Mouse (Mus musculus): ENCODE data around the gene Mrps12. TPM values are rescaled to one million over a fixed set of nuclear protein-coding genes. Genes with fewer than 3 reads are reported as not detected.
A peak's percentile ranks its signal among the peaks of the same experiment; 100 is the strongest.

Mrps12 gene
- polyA plus RNA-seq, 1 experiment: 113 TPM

- TF ChIP-seq CTCF (IDR thresholded peaks at IDR 0.05; ENCODE audit: borderline replicate concordance, insufficient read depth, low read depth, low read length) (no peak), POLR2A (IDR thresholded peaks at IDR 0.05; ENCODE audit: borderline replicate concordance, insufficient read depth, low read length) (no peak)
- no peak for DNase-seq
- 4% methylated on average over 17 of the region's 17 CpGs for WGBS
- Histone ChIP-seq H3K27ac (ENCODE audit: insufficient read depth, low read length) (no peak within 1 kb of the TSS), H3K4me1 (ENCODE audit: control insufficient read depth, insufficient read depth, low read length) (no peaks in the 10 kb centered on the region; the same call in 1 of the 2 replicates), H3K4me3 (replicated peaks; ENCODE audit: insufficient read depth, low read depth, low read length) (no peak within 1 kb of the TSS), H3K27me3 (ENCODE audit: control insufficient read depth, insufficient read depth, low read length) (no peaks in the 10 kb centered on the region; the same call in 1 of the 2 replicates)
Measured at GRCm38 (mm10) chr7:28756079-28756478, 14.5 kb upstream of the Mrps12 start, which contains the start of gene Ccer2. TSS of gene Ccer2 (plus strand) at chr7:28756174.

- H3K27me3 ChIP-seq (ENCODE audit: control insufficient read depth, insufficient read depth, low read length): no peaks in the 10 kb centered on the region
- no peak overlapping the region for H3K4me3 ChIP-seq (replicated peaks; ENCODE audit: insufficient read depth, low read depth, low read length)
- DNase-seq: no peak
- H3K27ac ChIP-seq (ENCODE audit: insufficient read depth, low read length): no peak overlapping the region
- 94% methylated on average over 7 of the region's 7 CpGs for WGBS
- no peaks in the 10 kb centered on the region for H3K4me1 ChIP-seq (ENCODE audit: control insufficient read depth, insufficient read depth, low read length)
- TF ChIP-seq POLR2A (IDR thresholded peaks at IDR 0.05; ENCODE audit: borderline replicate concordance, insufficient read depth, low read length) (no peak), CTCF (IDR thresholded peaks at IDR 0.05; ENCODE audit: borderline replicate concordance, insufficient read depth, low read depth, low read length) (no peak)
Measured at GRCm38 (mm10) chr7:28749935-28750334, 8.3 kb upstream of the Mrps12 start.

- Histone ChIP-seq H3K27me3 (ENCODE audit: control insufficient read depth, insufficient read depth, low read length) (no peaks in the 10 kb centered on the region), H3K27ac (ENCODE audit: insufficient read depth, low read length) (peak overlapping the region; percentile 70), H3K4me1 (ENCODE audit: control insufficient read depth, insufficient read depth, low read length) (peaks cover 11% of the 10 kb centered on the region), H3K4me3 (replicated peaks; ENCODE audit: insufficient read depth, low read depth, low read length) (peak overlapping the region; percentile 91)
- 0% methylated on average over 13 of the region's 13 CpGs for WGBS
- TF ChIP-seq POLR2A (IDR thresholded peaks at IDR 0.05; ENCODE audit: borderline replicate concordance, insufficient read depth, low read length) (no peak), CTCF (IDR thresholded peaks at IDR 0.05; ENCODE audit: borderline replicate concordance, insufficient read depth, low read depth, low read length) (no peak)
- no peak for DNase-seq
Measured at GRCm38 (mm10) chr7:28741368-28741708, 282 bp downstream of the Mrps12 start.

DNA sequence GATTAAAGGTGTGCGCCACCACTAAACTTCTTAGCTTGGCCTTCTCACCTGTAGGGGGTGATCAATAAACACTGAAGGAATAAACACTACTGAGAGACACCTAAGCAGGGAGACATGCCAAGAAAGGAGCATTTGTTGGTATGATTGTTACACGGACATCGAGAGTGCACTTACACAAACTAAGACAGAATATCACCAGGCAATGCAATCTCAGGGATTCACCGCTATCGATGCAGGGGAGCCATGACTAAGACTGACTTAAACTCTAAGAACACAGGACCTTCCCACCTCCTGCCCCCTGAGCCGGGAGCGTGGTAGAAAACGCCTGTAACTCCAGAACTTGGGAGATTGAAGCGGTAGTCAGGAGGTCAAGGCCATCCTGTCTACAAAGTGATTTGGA lies 671 bp downstream of the Mrps12 start:
- Histone ChIP-seq H3K4me3 (replicated peaks; ENCODE audit: insufficient read depth, low read depth, low read length) (peak overlapping the region; percentile 91), H3K4me1 (ENCODE audit: control insufficient read depth, insufficient read depth, low read length) (peaks cover 11% of the 10 kb centered on the region), H3K27me3 (ENCODE audit: control insufficient read depth, insufficient read depth, low read length) (no peaks in the 10 kb centered on the region), H3K27ac (ENCODE audit: insufficient read depth, low read length) (peak overlapping the region; percentile 70; the same call in 1 of the 2 replicates)
- 26% methylated on average over 9 of the region's 9 CpGs for WGBS
- TF ChIP-seq POLR2A (IDR thresholded peaks at IDR 0.05; ENCODE audit: borderline replicate concordance, insufficient read depth, low read length) (no peak), CTCF (IDR thresholded peaks at IDR 0.05; ENCODE audit: borderline replicate concordance, insufficient read depth, low read depth, low read length) (no peak)
- DNase-seq: peak in 1 of 2 experiments; percentile 30

GRCm38 (mm10) chr7:28739829-28740228 lies 1.8 kb downstream of the Mrps12 start:
- H3K27ac ChIP-seq (ENCODE audit: insufficient read depth, low read length): no peak overlapping the region
- H3K4me1 ChIP-seq (ENCODE audit: control insufficient read depth, insufficient read depth, low read length): peaks cover 11% of the 10 kb centered on the region
- no peaks in the 10 kb centered on the region for H3K27me3 ChIP-seq (ENCODE audit: control insufficient read depth, insufficient read depth, low read length)
- 92% methylated on average over 21 of the region's 21 CpGs for whole genome bisulfite sequencing
- no peak overlapping the region for H3K4me3 ChIP-seq (replicated peaks; ENCODE audit: insufficient read depth, low read depth, low read length)
- TF ChIP-seq CTCF (IDR thresholded peaks at IDR 0.05; ENCODE audit: borderline replicate concordance, insufficient read depth, low read depth, low read length) (no peak), POLR2A (IDR thresholded peaks at IDR 0.05; ENCODE audit: borderline replicate concordance, insufficient read depth, low read length) (no peak)
- DNase-seq: no peak

DNA sequence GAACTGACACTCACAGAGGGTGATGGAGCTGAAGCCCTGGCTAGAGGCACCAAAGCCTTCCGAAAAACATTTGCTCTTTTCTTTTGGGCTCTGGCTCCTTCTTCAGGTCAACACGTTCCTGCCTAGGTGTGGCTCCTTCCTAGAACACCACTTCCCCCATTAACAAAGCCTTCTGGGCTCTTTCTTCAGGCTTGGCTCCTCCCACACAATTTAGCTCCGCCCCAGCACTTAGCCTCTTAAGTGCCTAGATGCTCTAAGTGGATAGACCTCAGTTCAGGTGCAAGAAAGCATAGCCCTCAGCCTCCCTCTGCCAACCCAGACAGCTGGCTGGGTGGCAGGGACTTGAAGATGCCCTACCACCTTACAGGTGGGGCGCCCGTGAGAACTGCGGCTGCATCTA lies 5.9 kb downstream of the Mrps12 start:
- Histone ChIP-seq H3K4me1 (ENCODE audit: control insufficient read depth, insufficient read depth, low read length) (peaks cover 9% of the 10 kb centered on the region; the same call in 1 of the 2 replicates), H3K27me3 (ENCODE audit: control insufficient read depth, insufficient read depth, low read length) (no peaks in the 10 kb centered on the region), H3K4me3 (replicated peaks; ENCODE audit: insufficient read depth, low read depth, low read length) (no peak overlapping the region), H3K27ac (ENCODE audit: insufficient read depth, low read length) (no peak overlapping the region)
- WGBS: 84% methylated on average over 6 of the region's 6 CpGs
- no peak for TF ChIP-seq POLR2A (IDR thresholded peaks at IDR 0.05; ENCODE audit: borderline replicate concordance, insufficient read depth, low read length)
- no peak for TF ChIP-seq CTCF (IDR thresholded peaks at IDR 0.05; ENCODE audit: borderline replicate concordance, insufficient read depth, low read depth, low read length)
- DNase-seq: no peak

DNA sequence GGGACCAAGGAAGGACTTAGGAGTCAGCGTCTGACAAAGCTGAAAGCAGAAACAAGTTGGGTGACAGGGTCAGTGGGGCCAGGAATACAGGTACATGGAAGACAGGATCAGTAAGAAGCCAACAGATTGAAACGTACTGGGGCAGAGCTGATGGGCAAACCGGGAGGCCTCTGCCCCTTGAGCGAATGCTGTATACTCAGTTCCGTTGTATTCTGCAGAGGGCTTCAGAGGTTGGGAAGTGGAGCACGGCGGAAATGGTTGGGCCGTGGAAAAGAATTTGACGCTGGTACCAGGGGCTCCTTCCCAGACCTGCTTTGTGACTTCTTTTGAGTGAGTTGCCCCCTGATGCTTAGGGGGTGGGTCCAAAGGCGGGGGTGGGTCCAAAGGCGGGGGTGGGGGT lies 8.4 kb downstream of the Mrps12 start:
- no peak for TF ChIP-seq POLR2A (IDR thresholded peaks at IDR 0.05; ENCODE audit: borderline replicate concordance, insufficient read depth, low read length)
- TF ChIP-seq CTCF (IDR thresholded peaks at IDR 0.05; ENCODE audit: borderline replicate concordance, insufficient read depth, low read depth, low read length): no peak
- no peak for DNase-seq
- Histone ChIP-seq H3K4me1 (ENCODE audit: control insufficient read depth, insufficient read depth, low read length) (no peaks in the 10 kb centered on the region), H3K27me3 (ENCODE audit: control insufficient read depth, insufficient read depth, low read length) (no peaks in the 10 kb centered on the region), H3K27ac (ENCODE audit: insufficient read depth, low read length) (no peak overlapping the region), H3K4me3 (replicated peaks; ENCODE audit: insufficient read depth, low read depth, low read length) (peak overlapping the region; percentile 7)
- WGBS: 17% methylated on average over 11 of the region's 11 CpGs

DNA sequence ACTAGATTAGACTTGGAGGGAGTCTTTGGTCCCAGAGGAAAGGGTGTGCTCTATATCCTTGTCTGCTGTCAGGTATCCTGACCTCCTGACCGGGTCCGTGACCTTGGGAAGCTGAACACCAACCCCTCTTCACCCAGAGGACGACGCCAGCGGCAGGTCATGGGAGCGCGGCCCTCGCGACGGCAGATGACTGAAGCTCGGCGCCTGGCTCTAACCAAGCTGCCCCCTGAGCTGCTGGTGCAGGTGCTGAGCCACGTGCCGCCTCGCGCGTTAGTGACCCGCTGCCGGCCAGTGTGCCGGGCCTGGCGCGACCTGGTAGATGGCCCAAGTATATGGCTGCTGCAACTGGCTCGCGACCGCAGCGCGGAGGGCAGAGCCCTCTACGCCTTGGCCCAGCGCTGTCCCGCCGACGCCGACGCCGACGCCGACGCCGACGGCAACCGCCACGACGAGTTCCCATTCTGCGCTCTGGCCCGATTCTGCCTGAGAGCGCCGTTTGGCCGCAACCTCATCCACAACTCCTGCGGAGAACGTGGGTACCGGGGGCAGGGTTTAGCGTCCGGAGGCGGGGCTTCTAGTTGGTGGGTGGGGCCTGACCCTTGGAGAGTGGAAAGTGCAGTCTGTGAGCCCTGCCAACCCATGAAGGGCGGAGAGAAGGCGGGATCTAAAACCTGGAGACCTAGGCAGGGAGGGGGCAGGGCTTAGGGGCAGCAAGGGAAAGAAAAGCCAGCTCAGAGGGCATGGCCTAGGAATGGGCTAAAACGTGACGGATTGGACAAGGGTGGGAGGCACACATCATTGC lies 9.1 kb downstream of the Mrps12 start:
- 5% methylated on average over 58 of the region's 58 CpGs for WGBS
- H3K4me3 ChIP-seq (replicated peaks; ENCODE audit: insufficient read depth, low read depth, low read length): peak overlapping the region; percentile 7
- peak; percentile 57 to 63 for DNase-seq
- no peak for TF ChIP-seq POLR2A (IDR thresholded peaks at IDR 0.05; ENCODE audit: borderline replicate concordance, insufficient read depth, low read length)
- TF ChIP-seq CTCF (IDR thresholded peaks at IDR 0.05; ENCODE audit: borderline replicate concordance, insufficient read depth, low read depth, low read length): no peak
- H3K27me3 ChIP-seq (ENCODE audit: control insufficient read depth, insufficient read depth, low read length): no peaks in the 10 kb centered on the region
- no peaks in the 10 kb centered on the region for H3K4me1 ChIP-seq (ENCODE audit: control insufficient read depth, insufficient read depth, low read length)
- H3K27ac ChIP-seq (ENCODE audit: insufficient read depth, low read length): no peak overlapping the region
